Mouse (Mus musculus) monocyte, adult 2 months (primary cell): Measurements from ENCODE around the gene Ephb6.

Source experiments
- DNase-seq, 2 experiments: peaks; one replicate each; pipeline ENCODE4 v3.0.0; 2022; ENCODE audit warnings: low spot score in 2 of 2, low read depth in 1 of 2

The Ephb6 gene

GRCm38 (mm10) chr6:41622661-41623060, 17.4 kb downstream of the Ephb6 start:
- DNase-seq = no peak

GRCm38 (mm10) chr6:41628180-41628579, 22.9 kb downstream of the Ephb6 start:
- DNase-seq = no peak

GRCm38 (mm10) chr6:41630791-41631190, 25.5 kb downstream of the Ephb6 start:
- DNase-seq = no peak

- DNase-seq = no peak
Observed at GRCm38 (mm10) chr6:41631549-41631948, 26.3 kb downstream of the Ephb6 start.

GRCm38 (mm10) chr6:41635211-41635610, 29.9 kb downstream of the Ephb6 start:
- DNase-seq = no peak

- no peak for DNase-seq
Observed at GRCm38 (mm10) chr6:41636178-41636577, 30.9 kb downstream of the Ephb6 start, which contains the start of gene Trpv6. Gene Trpv6 (minus strand): TSS chr6:41636405.

- no peak for DNase-seq
Observed at GRCm38 (mm10) chr6:41637393-41637792, 32.1 kb downstream of the Ephb6 start.

GRCm38 (mm10) chr6:41637927-41638506, 32.7 kb downstream of the Ephb6 start:
- no peak for DNase-seq

GRCm38 (mm10) chr6:41640449-41640848, 35.2 kb downstream of the Ephb6 start:
- DNase-seq = no peak

- DNase-seq = no peak
Observed at GRCm38 (mm10) chr6:41641173-41641866, 36.0 kb downstream of the Ephb6 start.

GRCm38 (mm10) chr6:41642765-41643164, 37.5 kb downstream of the Ephb6 start:
- DNase-seq = no peak

GRCm38 (mm10) chr6:41643227-41643626, 37.9 kb downstream of the Ephb6 start:
- no peak for DNase-seq

GRCm38 (mm10) chr6:41646220-41646619, 40.9 kb downstream of the Ephb6 start:
- DNase-seq = no peak

- DNase-seq = no peak
Observed at GRCm38 (mm10) chr6:41646672-41647071, 41.4 kb downstream of the Ephb6 start.

- no peak for DNase-seq
Observed at GRCm38 (mm10) chr6:41653173-41653572, 47.9 kb downstream of the Ephb6 start.

GRCm38 (mm10) chr6:41654648-41655047, 49.4 kb downstream of the Ephb6 start:
- DNase-seq = no peak

- no peak for DNase-seq
Observed at GRCm38 (mm10) chr6:41658487-41658886, 53.2 kb downstream of the Ephb6 start.

GRCm38 (mm10) chr6:41662320-41662719, 57.0 kb downstream of the Ephb6 start:
- no peak for DNase-seq
